Mouse (Mus musculus): Measurements from ENCODE around the gene Il12rb1. TPM values are rescaled to one million over a fixed set of nuclear protein-coding genes. Genes with fewer than 3 reads are reported as not detected.

Il12rb1 gene
- total and polyA plus RNA-seq, 2 experiments from 2014 or later: not detected

DNA sequence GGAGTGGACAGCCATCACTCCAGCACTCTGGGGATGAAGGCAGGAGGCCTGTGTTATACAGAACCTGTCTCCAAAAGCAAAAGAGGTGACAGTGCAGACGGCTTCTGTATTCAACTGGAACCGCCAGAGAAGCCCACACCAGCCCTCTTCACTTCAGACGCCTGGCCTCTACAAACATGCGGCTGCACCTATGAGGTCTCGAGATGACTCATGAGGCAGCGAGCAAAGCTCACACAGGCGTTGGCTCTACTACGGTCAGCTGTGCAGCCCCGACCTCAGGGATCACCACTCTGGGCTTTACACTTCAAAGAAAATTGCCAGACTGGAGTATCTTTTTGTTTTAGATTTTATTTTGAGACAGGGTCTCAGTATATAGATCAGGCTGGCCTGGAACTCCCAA, 35.4 kb upstream of the Il12rb1 start:
- H3K4me2 ChIP-seq (ENCODE audit: low read depth, low read length): no peak overlapping the region
- no peak for ATAC-seq
- 90% methylated on average over 9 of the region's 9 CpGs for WGBS
- no peaks in the 10 kb centered on the region for H3K9me3 ChIP-seq (ENCODE audit: low read length)
- H3K36me3 ChIP-seq (ENCODE audit: insufficient read depth, low read length): peaks cover 41% of the 10 kb centered on the region
- no peaks in the 10 kb centered on the region for H3K27me3 ChIP-seq (ENCODE audit: insufficient read depth, low read length)
- no peak for DNase-seq (ENCODE audit: low spot score)
- no peak overlapping the region for H3K4me3 ChIP-seq (ENCODE audit: low read length)
- no peak for TF ChIP-seq CTCF (IDR thresholded peaks at IDR 0.05; ENCODE audit: low read depth)
- H3K27ac ChIP-seq: 0 out of 2 replicates have a peak overlapping the region, but pooled peaks have one; percentile 64
- peaks cover 26% of the 10 kb centered on the region for H3K4me1 ChIP-seq (ENCODE audit: insufficient read depth, low read length)
- no peak overlapping the region for H3K9ac ChIP-seq (replicated peaks; ENCODE audit: low read length)

DNA sequence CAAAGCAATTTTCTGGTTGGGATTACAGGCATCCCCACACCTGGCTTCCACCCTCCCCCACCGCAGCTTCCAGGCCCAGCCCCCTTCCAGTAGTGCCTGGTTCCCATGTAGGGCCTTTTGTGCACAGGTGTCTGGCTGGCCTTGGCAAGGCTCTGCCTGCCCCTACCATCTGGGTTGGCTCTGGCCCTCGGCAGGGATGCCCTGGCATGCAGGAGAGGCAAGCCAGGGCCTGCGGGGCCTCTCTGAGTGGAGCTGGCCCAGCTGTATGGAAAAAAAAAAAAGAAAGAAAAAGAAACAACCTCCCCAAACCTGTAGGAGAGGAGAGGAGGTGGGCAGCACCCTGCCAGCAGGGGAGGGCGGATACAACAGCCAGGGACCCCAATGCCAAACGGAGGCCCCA, 34.8 kb upstream of the Il12rb1 start:
- H3K9ac ChIP-seq (replicated peaks; ENCODE audit: low read length): peak overlapping the region; percentile 96
- DNase-seq (ENCODE audit: low spot score): peak; percentile 55
- peaks cover 36% of the 10 kb centered on the region for H3K36me3 ChIP-seq (ENCODE audit: insufficient read depth, low read length)

DNA sequence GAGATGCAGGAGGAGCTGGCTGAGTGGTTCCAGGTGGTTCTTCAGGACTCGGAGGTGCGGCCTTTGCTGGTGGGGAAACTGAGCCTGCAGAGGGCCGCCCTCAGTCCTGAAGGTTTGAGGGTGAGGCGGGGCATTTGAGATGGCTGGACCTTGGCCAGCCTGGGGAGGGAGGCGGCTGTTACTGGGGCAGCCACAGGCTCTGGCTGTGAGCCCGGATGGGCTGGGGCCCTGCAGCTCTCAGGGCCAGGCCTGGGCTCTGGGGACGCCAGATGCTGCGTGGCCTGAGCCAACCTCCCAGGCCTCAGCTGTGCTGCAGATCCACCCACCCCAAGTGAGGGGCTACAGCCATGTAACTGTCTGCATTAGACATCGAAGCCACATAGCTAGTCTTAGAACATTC, 34.4 kb upstream of the Il12rb1 start:
- WGBS: 32% methylated on average over 9 of the region's 9 CpGs

More for the DNA sequence above, 34.8 kb upstream of the Il12rb1 start:
- Histone ChIP-seq H3K4me3 (ENCODE audit: low read length) (no peak overlapping the region), H3K4me2 (ENCODE audit: low read depth, low read length) (peak overlapping the region; percentile 33; the same call in 1 of the 2 replicates), H3K27ac (peak overlapping the region; percentile 64), H3K9me3 (ENCODE audit: low read length) (no peaks in the 10 kb centered on the region), H3K4me1 (ENCODE audit: insufficient read depth, low read length) (peaks cover 27% of the 10 kb centered on the region), H3K27me3 (ENCODE audit: insufficient read depth, low read length) (no peaks in the 10 kb centered on the region)
- TF ChIP-seq CTCF (IDR thresholded peaks at IDR 0.05; ENCODE audit: low read depth): peak; percentile 8; the same call in 1 of the 2 replicates
- 48% methylated on average over 5 of the region's 5 CpGs for WGBS
- no peak for ATAC-seq

DNA sequence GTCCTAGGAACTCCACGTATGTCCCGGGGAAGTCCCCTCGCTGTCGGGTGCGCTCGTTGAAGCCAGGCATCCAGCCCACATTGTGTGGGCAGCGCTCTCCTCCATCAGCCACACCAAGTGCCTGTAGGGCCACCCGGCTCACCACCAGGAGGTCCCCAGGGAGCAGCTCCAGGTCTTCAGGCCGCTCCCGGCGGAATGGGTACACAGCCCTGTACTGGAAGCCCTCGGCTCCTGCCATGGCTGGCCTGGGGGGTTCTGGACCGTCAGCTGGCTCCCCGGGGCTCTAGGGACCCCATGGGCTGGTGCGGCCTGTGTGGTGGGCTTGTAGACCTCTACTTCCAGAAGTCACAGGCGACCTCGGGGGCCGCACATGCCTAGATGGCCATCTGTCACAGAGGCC, 33.5 kb upstream of the Il12rb1 start:
- Histone ChIP-seq H3K36me3 (ENCODE audit: insufficient read depth, low read length) (peaks cover 29% of the 10 kb centered on the region), H3K9ac (replicated peaks; ENCODE audit: low read length) (peak overlapping the region; percentile 96; the same call in 1 of the 2 replicates), H3K27me3 (ENCODE audit: insufficient read depth, low read length) (no peaks in the 10 kb centered on the region), H3K4me3 (ENCODE audit: low read length) (no peak overlapping the region; the same call in 1 of the 2 replicates), H3K4me1 (ENCODE audit: insufficient read depth, low read length) (peaks cover 27% of the 10 kb centered on the region), H3K4me2 (ENCODE audit: low read depth, low read length) (peak overlapping the region; percentile 87; the same call in 1 of the 2 replicates), H3K9me3 (ENCODE audit: low read length) (no peaks in the 10 kb centered on the region), H3K27ac (peak overlapping the region; percentile 64; the same call in 1 of the 2 replicates)
- no peak for TF ChIP-seq CTCF (IDR thresholded peaks at IDR 0.05; ENCODE audit: low read depth)
- no peak for ATAC-seq
- no peak for DNase-seq (ENCODE audit: low spot score)
- WGBS: 88% methylated on average over 18 of the region's 18 CpGs

More for the DNA sequence above, 34.4 kb upstream of the Il12rb1 start:
- Histone ChIP-seq H3K9me3 (ENCODE audit: low read length) (no peaks in the 10 kb centered on the region), H3K27me3 (ENCODE audit: insufficient read depth, low read length) (no peaks in the 10 kb centered on the region), H3K4me3 (ENCODE audit: low read length) (no peak overlapping the region), H3K36me3 (ENCODE audit: insufficient read depth, low read length) (peaks cover 32% of the 10 kb centered on the region), H3K27ac (peak overlapping the region; percentile 64), H3K9ac (replicated peaks; ENCODE audit: low read length) (peak overlapping the region; percentile 96), H3K4me1 (ENCODE audit: insufficient read depth, low read length) (peaks cover 27% of the 10 kb centered on the region), H3K4me2 (ENCODE audit: low read depth, low read length) (peak overlapping the region; percentile 33; the same call in 1 of the 2 replicates)
- ATAC-seq: 0 out of 2 replicates have a peak, but pooled peaks have one; percentile 8
- no peak for TF ChIP-seq CTCF (IDR thresholded peaks at IDR 0.05; ENCODE audit: low read depth)
- peak; percentile 92 for DNase-seq (ENCODE audit: low spot score)

DNA sequence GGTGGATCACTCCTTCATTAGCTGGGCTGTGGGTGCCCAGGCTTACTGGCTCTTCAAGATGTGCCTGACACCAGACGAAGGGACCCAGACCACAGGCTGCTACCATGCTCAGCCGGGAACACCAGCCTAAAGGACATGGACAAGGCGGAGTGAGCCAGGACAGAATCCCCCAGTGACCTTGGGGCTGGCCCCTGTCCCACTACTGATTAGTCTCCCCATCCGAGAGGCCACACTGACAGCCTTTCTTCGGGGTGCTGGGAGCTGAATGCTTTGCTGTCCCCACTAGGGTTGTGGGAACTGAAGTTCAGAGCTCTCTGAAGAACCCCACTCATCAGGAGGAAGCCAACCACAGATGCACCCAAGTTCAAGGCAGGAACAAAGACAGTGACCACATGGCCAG, 33.0 kb upstream of the Il12rb1 start:
- WGBS: 69% methylated on average over 5 of the region's 5 CpGs
- peak overlapping the region; percentile 87 for H3K4me2 ChIP-seq (ENCODE audit: low read depth, low read length)
- H3K36me3 ChIP-seq (ENCODE audit: insufficient read depth, low read length): peaks cover 28% of the 10 kb centered on the region
- no peaks in the 10 kb centered on the region for H3K27me3 ChIP-seq (ENCODE audit: insufficient read depth, low read length)
- DNase-seq (ENCODE audit: low spot score): no peak
- H3K4me3 ChIP-seq (ENCODE audit: low read length): peak overlapping the region; percentile 76
- no peak for TF ChIP-seq CTCF (IDR thresholded peaks at IDR 0.05; ENCODE audit: low read depth)
- peak overlapping the region; percentile 96 for H3K9ac ChIP-seq (replicated peaks; ENCODE audit: low read length)
- H3K27ac ChIP-seq: peak overlapping the region; percentile 96; the same call in 1 of the 2 replicates
- H3K4me1 ChIP-seq (ENCODE audit: insufficient read depth, low read length): peaks cover 27% of the 10 kb centered on the region
- no peaks in the 10 kb centered on the region for H3K9me3 ChIP-seq (ENCODE audit: low read length)
- ATAC-seq: no peak

DNA sequence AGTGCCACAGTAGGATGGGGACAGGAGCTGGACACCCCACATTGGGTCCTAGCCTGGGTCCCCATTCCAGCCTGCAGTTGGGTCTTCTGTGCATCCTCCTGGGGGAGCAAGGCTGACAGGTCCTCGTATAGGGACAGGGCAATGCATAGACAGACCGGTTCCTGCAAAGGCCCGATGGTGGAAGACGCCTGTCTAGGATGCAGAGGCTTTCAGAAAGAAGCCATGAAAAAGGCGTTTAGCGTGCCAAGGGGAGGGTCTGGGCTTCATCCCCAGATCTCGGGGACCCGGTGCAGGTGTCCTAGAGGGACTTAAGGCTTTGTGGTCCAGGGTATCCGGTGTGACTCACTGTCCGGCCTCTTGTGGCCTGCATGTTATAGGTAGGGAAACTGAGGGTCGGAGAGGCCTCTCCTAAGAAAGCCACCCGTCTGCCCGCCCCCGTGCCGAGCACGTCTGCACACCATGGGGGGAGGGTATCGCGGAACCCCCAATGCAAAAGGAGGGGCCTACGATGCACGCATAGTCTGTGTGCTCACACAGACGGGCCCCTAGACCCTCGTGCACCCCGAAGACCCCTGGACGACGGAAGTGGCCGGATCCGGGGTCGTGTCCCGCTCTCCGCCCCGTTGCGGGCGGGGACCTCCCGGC, 32.3 kb upstream of the Il12rb1 start:
- 1% methylated on average over 34 of the region's 34 CpGs for WGBS
- Histone ChIP-seq H3K9ac (replicated peaks; ENCODE audit: low read length) (peak overlapping the region; percentile 96), H3K27me3 (ENCODE audit: insufficient read depth, low read length) (no peaks in the 10 kb centered on the region), H3K4me2 (ENCODE audit: low read depth, low read length) (peak overlapping the region; percentile 87), H3K4me3 (ENCODE audit: low read length) (peak overlapping the region; percentile 76), H3K4me1 (ENCODE audit: insufficient read depth, low read length) (peaks cover 27% of the 10 kb centered on the region), H3K9me3 (ENCODE audit: low read length) (no peaks in the 10 kb centered on the region), H3K36me3 (ENCODE audit: insufficient read depth, low read length) (peaks cover 28% of the 10 kb centered on the region), H3K27ac (peak overlapping the region; percentile 96)
- DNase-seq (ENCODE audit: low spot score): peak; percentile 32
- no peak for ATAC-seq
- no peak for TF ChIP-seq CTCF (IDR thresholded peaks at IDR 0.05; ENCODE audit: low read depth)
